Mouse (Mus musculus): ENCODE measurements at regions not wholly inside any gene's neighbourhood (a gene's known extent, or its start where the extent isn't known, plus 50 kb on each side); places are given as distances from the start of the nearest gene placed in this dataset.

- H3K4me2 ChIP-seq (ENCODE audit: low read length), result no peak overlapping the region
- H3K9ac ChIP-seq (ENCODE audit: low read depth, low read length), result no peak overlapping the region
- ATAC-seq, result no peak
- H3K9me3 ChIP-seq (replicated peaks; ENCODE audit: control insufficient read depth, low read length, poor library complexity, severe bottlenecking), result no peaks in the 10 kb centered on the region
- WGBS, result 79% methylated on average over 1 of the region's 1 CpGs
- H3K4me1 ChIP-seq (ENCODE audit: control insufficient read depth, insufficient read depth, low read length), result no peaks in the 10 kb centered on the region
- H3K27ac ChIP-seq (ENCODE audit: low read length), result no peak overlapping the region
- H3K36me3 ChIP-seq (ENCODE audit: control insufficient read depth, insufficient read depth, low read length), result no peaks in the 10 kb centered on the region
- H3K4me3 ChIP-seq (ENCODE audit: low read depth, low read length), result no peak overlapping the region
- H3K27me3 ChIP-seq (ENCODE audit: control insufficient read depth, insufficient read depth, low read depth, low read length), result no peaks in the 10 kb centered on the region
These were observed 318.1 kb downstream of the Grb14 start for GRCm38 (mm10) chr2:64706646-64707177.

GRCm38 (mm10) chr2:64695974-64696373 lies 328.8 kb downstream of the Grb14 start:
- ATAC-seq, result no peak
- Histone ChIP-seq H3K4me2 (ENCODE audit: low read length) (no peak overlapping the region), H3K27ac (ENCODE audit: low read length) (no peak overlapping the region), H3K4me3 (ENCODE audit: low read depth, low read length) (no peak overlapping the region), H3K4me1 (ENCODE audit: control insufficient read depth, insufficient read depth, low read length) (no peaks in the 10 kb centered on the region), H3K27me3 (ENCODE audit: control insufficient read depth, insufficient read depth, low read depth, low read length) (no peaks in the 10 kb centered on the region), H3K36me3 (ENCODE audit: control insufficient read depth, insufficient read depth, low read length) (no peaks in the 10 kb centered on the region), H3K9ac (ENCODE audit: low read depth, low read length) (no peak overlapping the region), H3K9me3 (replicated peaks; ENCODE audit: control insufficient read depth, low read length, poor library complexity, severe bottlenecking) (no peaks in the 10 kb centered on the region)
- WGBS, result 84% methylated on average over 1 of the region's 1 CpGs

GRCm38 (mm10) chr2:64691444-64691843 lies 333.3 kb downstream of the Grb14 start:
- no peak for ATAC-seq
- WGBS, result 71% methylated on average over 1 of the region's 1 CpGs
- H3K4me1 ChIP-seq (ENCODE audit: control insufficient read depth, insufficient read depth, low read length), result no peaks in the 10 kb centered on the region

GRCm38 (mm10) chr2:64690996-64691395 lies 333.8 kb downstream of the Grb14 start:
- ATAC-seq, result no peak
- Histone ChIP-seq H3K36me3 (ENCODE audit: control insufficient read depth, insufficient read depth, low read length) (no peaks in the 10 kb centered on the region), H3K4me2 (ENCODE audit: low read length) (no peak overlapping the region), H3K4me3 (ENCODE audit: low read depth, low read length) (no peak overlapping the region), H3K9ac (ENCODE audit: low read depth, low read length) (no peak overlapping the region), H3K27me3 (ENCODE audit: control insufficient read depth, insufficient read depth, low read depth, low read length) (no peaks in the 10 kb centered on the region), H3K9me3 (replicated peaks; ENCODE audit: control insufficient read depth, low read length, poor library complexity, severe bottlenecking) (no peaks in the 10 kb centered on the region), H3K4me1 (ENCODE audit: control insufficient read depth, insufficient read depth, low read length) (no peaks in the 10 kb centered on the region), H3K27ac (ENCODE audit: low read length) (no peak overlapping the region)
- WGBS, result 71% methylated on average over 3 of the region's 3 CpGs

More at GRCm38 (mm10) chr2:64691444-64691843, 333.3 kb downstream of the Grb14 start:
- no peaks in the 10 kb centered on the region for H3K36me3 ChIP-seq (ENCODE audit: control insufficient read depth, insufficient read depth, low read length)
- H3K4me3 ChIP-seq (ENCODE audit: low read depth, low read length), result no peak overlapping the region
- H3K27ac ChIP-seq (ENCODE audit: low read length), result no peak overlapping the region
- H3K27me3 ChIP-seq (ENCODE audit: control insufficient read depth, insufficient read depth, low read depth, low read length), result no peaks in the 10 kb centered on the region
- no peak overlapping the region for H3K9ac ChIP-seq (ENCODE audit: low read depth, low read length)
- no peaks in the 10 kb centered on the region for H3K9me3 ChIP-seq (replicated peaks; ENCODE audit: control insufficient read depth, low read length, poor library complexity, severe bottlenecking)
- H3K4me2 ChIP-seq (ENCODE audit: low read length), result no peak overlapping the region

- H3K4me1 ChIP-seq (ENCODE audit: control insufficient read depth, insufficient read depth, low read length), result no peaks in the 10 kb centered on the region
- ATAC-seq, result no peak
- WGBS, result 56% methylated on average over 8 of the region's 8 CpGs
These were observed 338.0 kb downstream of the Grb14 start for GRCm38 (mm10) chr2:64686781-64687180.

GRCm38 (mm10) chr2:64649614-64650013 lies 375.2 kb downstream of the Grb14 start:
- WGBS, result 83% methylated on average over 1 of the region's 1 CpGs

More at GRCm38 (mm10) chr2:64686781-64687180, 338.0 kb downstream of the Grb14 start:
- Histone ChIP-seq H3K27me3 (ENCODE audit: control insufficient read depth, insufficient read depth, low read depth, low read length) (no peaks in the 10 kb centered on the region), H3K9ac (ENCODE audit: low read depth, low read length) (no peak overlapping the region), H3K4me2 (ENCODE audit: low read length) (no peak overlapping the region), H3K27ac (ENCODE audit: low read length) (no peak overlapping the region), H3K4me3 (ENCODE audit: low read depth, low read length) (no peak overlapping the region), H3K9me3 (replicated peaks; ENCODE audit: control insufficient read depth, low read length, poor library complexity, severe bottlenecking) (no peaks in the 10 kb centered on the region), H3K36me3 (ENCODE audit: control insufficient read depth, insufficient read depth, low read length) (no peaks in the 10 kb centered on the region)

GRCm38 (mm10) chr2:64616931-64617330 lies 407.9 kb downstream of the Grb14 start:
- no peak overlapping the region for H3K4me2 ChIP-seq (ENCODE audit: low read length)
- no peak overlapping the region for H3K27ac ChIP-seq (ENCODE audit: low read length)
- WGBS, result 71% methylated on average over 2 of the region's 2 CpGs
- H3K4me3 ChIP-seq (ENCODE audit: low read depth, low read length), result no peak overlapping the region
- H3K36me3 ChIP-seq (ENCODE audit: control insufficient read depth, insufficient read depth, low read length), result no peaks in the 10 kb centered on the region
- no peaks in the 10 kb centered on the region for H3K9me3 ChIP-seq (replicated peaks; ENCODE audit: control insufficient read depth, low read length, poor library complexity, severe bottlenecking)
- H3K27me3 ChIP-seq (ENCODE audit: control insufficient read depth, insufficient read depth, low read depth, low read length), result no peaks in the 10 kb centered on the region
- 0 out of 2 replicates have a peak, but pooled peaks cover 3% of the 10 kb centered on the region for H3K4me1 ChIP-seq (ENCODE audit: control insufficient read depth, insufficient read depth, low read length)
- ATAC-seq, result no peak
- H3K9ac ChIP-seq (ENCODE audit: low read depth, low read length), result no peak overlapping the region

More at GRCm38 (mm10) chr2:64649614-64650013, 375.2 kb downstream of the Grb14 start:
- no peak overlapping the region for H3K9ac ChIP-seq (ENCODE audit: low read depth, low read length)
- H3K36me3 ChIP-seq (ENCODE audit: control insufficient read depth, insufficient read depth, low read length), result no peaks in the 10 kb centered on the region
- H3K4me1 ChIP-seq (ENCODE audit: control insufficient read depth, insufficient read depth, low read length), result no peaks in the 10 kb centered on the region
- H3K27me3 ChIP-seq (ENCODE audit: control insufficient read depth, insufficient read depth, low read depth, low read length), result no peaks in the 10 kb centered on the region
- H3K4me3 ChIP-seq (ENCODE audit: low read depth, low read length), result no peak overlapping the region
- no peak overlapping the region for H3K4me2 ChIP-seq (ENCODE audit: low read length)
- no peaks in the 10 kb centered on the region for H3K9me3 ChIP-seq (replicated peaks; ENCODE audit: control insufficient read depth, low read length, poor library complexity, severe bottlenecking)
- no peak overlapping the region for H3K27ac ChIP-seq (ENCODE audit: low read length)
- ATAC-seq, result no peak

GRCm38 (mm10) chr2:64606864-64607263 lies 417.9 kb downstream of the Grb14 start:
- 34% methylated on average over 1 of the region's 1 CpGs for WGBS
- H3K9me3 ChIP-seq (replicated peaks; ENCODE audit: control insufficient read depth, low read length, poor library complexity, severe bottlenecking), result no peaks in the 10 kb centered on the region

GRCm38 (mm10) chr2:64582258-64582657 lies 442.5 kb downstream of the Grb14 start:
- 69% methylated on average over 3 of the region's 3 CpGs for WGBS

More at GRCm38 (mm10) chr2:64606864-64607263, 417.9 kb downstream of the Grb14 start:
- Histone ChIP-seq H3K4me3 (ENCODE audit: low read depth, low read length) (no peak overlapping the region), H3K4me2 (ENCODE audit: low read length) (no peak overlapping the region), H3K27ac (ENCODE audit: low read length) (0 out of 2 replicates have a peak overlapping the region, but pooled peaks have one; percentile 28), H3K27me3 (ENCODE audit: control insufficient read depth, insufficient read depth, low read depth, low read length) (no peaks in the 10 kb centered on the region), H3K36me3 (ENCODE audit: control insufficient read depth, insufficient read depth, low read length) (no peaks in the 10 kb centered on the region), H3K4me1 (ENCODE audit: control insufficient read depth, insufficient read depth, low read length) (no peaks in the 10 kb centered on the region), H3K9ac (ENCODE audit: low read depth, low read length) (no peak overlapping the region)
- peak; percentile 42; the same call in 1 of the 2 replicates for ATAC-seq

More at GRCm38 (mm10) chr2:64582258-64582657, 442.5 kb downstream of the Grb14 start:
- Histone ChIP-seq H3K9me3 (replicated peaks; ENCODE audit: control insufficient read depth, low read length, poor library complexity, severe bottlenecking) (no peaks in the 10 kb centered on the region), H3K4me1 (ENCODE audit: control insufficient read depth, insufficient read depth, low read length) (no peaks in the 10 kb centered on the region), H3K27me3 (ENCODE audit: control insufficient read depth, insufficient read depth, low read depth, low read length) (no peaks in the 10 kb centered on the region), H3K4me2 (ENCODE audit: low read length) (no peak overlapping the region), H3K36me3 (ENCODE audit: control insufficient read depth, insufficient read depth, low read length) (no peaks in the 10 kb centered on the region), H3K4me3 (ENCODE audit: low read depth, low read length) (no peak overlapping the region), H3K9ac (ENCODE audit: low read depth, low read length) (no peak overlapping the region), H3K27ac (ENCODE audit: low read length) (no peak overlapping the region)
- ATAC-seq, result no peak
